ENCODE assay signal across 18 mouse cellular contexts in the genomic region with DNA sequence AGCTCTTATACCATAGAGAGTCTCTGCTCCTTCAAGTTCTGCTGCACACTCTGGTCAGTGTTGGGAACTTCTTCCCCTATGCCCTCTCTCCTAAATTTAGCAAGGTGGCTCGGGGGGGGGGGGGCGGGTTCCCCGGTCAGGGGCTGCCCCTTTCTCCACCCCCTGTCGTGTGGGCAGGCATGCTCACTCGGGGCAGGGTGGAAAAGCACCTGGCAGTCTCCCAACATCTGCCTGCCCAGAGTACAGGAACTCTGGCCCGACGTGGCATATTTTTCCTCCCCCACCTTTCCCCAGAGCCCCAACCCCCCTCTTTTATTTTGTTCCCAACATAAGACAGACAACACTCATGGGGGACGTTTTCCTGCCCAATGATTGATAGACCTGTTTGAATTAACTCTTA. TPM values are rescaled to one million over a fixed set of nuclear protein-coding genes. Genes with fewer than 3 reads are reported as not detected.
DNase-seq lines count a peak whose midpoint lies in the region; ATAC-seq lines count a peak whose summit lies in the region.
"Had no signal": no experiment of that assay in that cellular context is flagged by ENCODE, and none has a peak within 500 bp of the region (broad histone marks: within the 10 kb centered on the region; RNA-seq: fewer than 3 reads in every experiment).

No protein-coding gene starts in this region.

- H3K27ac ChIP-seq in kidney, embryonic 14.5 days (ENCODE audit: low read depth, low read length): no peak overlapping the region
- H3K27ac ChIP-seq in heart, embryonic 13.5 days (replicated peaks): peak overlapping the region; percentile 50
- H3K27ac ChIP-seq: layer of hippocampus, adult 2 months; stomach, embryonic 15.5 days had no signal

- no peaks in the 10 kb centered on the region for H3K36me3 ChIP-seq in kidney, embryonic 14.5 days (ENCODE audit: control insufficient read depth, insufficient read depth, low read length)
- H3K36me3 ChIP-seq in heart, embryonic 13.5 days: no peaks in the 10 kb centered on the region
- H3K36me3 ChIP-seq: stomach, embryonic 15.5 days had no signal

- no peaks in the 10 kb centered on the region for H3K27me3 ChIP-seq in kidney, embryonic 14.5 days (ENCODE audit: control insufficient read depth, insufficient read depth, low read length)
- no peaks in the 10 kb centered on the region for H3K27me3 ChIP-seq in heart, embryonic 13.5 days (replicated peaks)
- H3K27me3 ChIP-seq: stomach, embryonic 15.5 days had no signal

- H3K4me3 ChIP-seq in kidney, embryonic 14.5 days (ENCODE audit: low read length): no peak overlapping the region
- peak overlapping the region; percentile 16 for H3K4me3 ChIP-seq in heart, embryonic 13.5 days
- H3K4me3 ChIP-seq: layer of hippocampus, adult 2 months; stomach, embryonic 15.5 days had no signal

- WGBS in kidney, embryonic 14.5 days: 11% methylated on average over 8 of the region's 8 CpGs
- 18% methylated on average over 8 of the region's 8 CpGs for WGBS in heart, embryonic 13.5 days

- 0 out of 2 replicates have a peak, but pooled peaks cover 4% of the 10 kb centered on the region for H3K4me1 ChIP-seq in kidney, embryonic 14.5 days (ENCODE audit: control insufficient read depth, insufficient read depth, low read length)
- peaks cover 28% of the 10 kb centered on the region for H3K4me1 ChIP-seq in heart, embryonic 13.5 days
- H3K4me1 ChIP-seq: stomach, embryonic 15.5 days had no signal

- peak; percentile 26 for DNase-seq in kidney, adult 11 months
- peak; percentile 57 to 58 for DNase-seq in heart, postnatal 10 days
- peak; percentile 63 for DNase-seq in kidney, postnatal 14 days
- DNase-seq in cerebellum, adult 11-12 months: no peak
- no peak for DNase-seq in frontal cortex, postnatal 14 days (ENCODE audit: low spot score in 2 of 2)
- DNase-seq in layer of hippocampus, postnatal 36 days: no peak

- H3K9ac ChIP-seq in kidney, embryonic 14.5 days (ENCODE audit: low read depth, low read length): no peak overlapping the region
- H3K9ac ChIP-seq in heart, embryonic 13.5 days: peak overlapping the region; percentile 19; the same call in 1 of the 2 replicates
- H3K9ac ChIP-seq: stomach, embryonic 15.5 days had no signal

- H3K4me2 ChIP-seq in kidney, embryonic 14.5 days (replicated peaks; ENCODE audit: low read depth, low read length): no peak overlapping the region
- peak overlapping the region; percentile 56 for H3K4me2 ChIP-seq in heart, embryonic 13.5 days
- H3K4me2 ChIP-seq: midbrain, embryonic 11.5 days; stomach, embryonic 15.5 days had no signal

- intact Hi-C loops in heart, postnatal 10 days (cut with DNase I): no loop called here

- no peaks in the 10 kb centered on the region for H3K9me3 ChIP-seq in kidney, embryonic 14.5 days (ENCODE audit: control insufficient read depth, low read length)
- no peaks in the 10 kb centered on the region for H3K9me3 ChIP-seq in heart, embryonic 13.5 days
- H3K9me3 ChIP-seq: stomach, embryonic 15.5 days had no signal

- no peak for ATAC-seq in kidney, embryonic 14.5 days (ENCODE audit: low FRiP score, low TSS enrichment)
- ATAC-seq in heart, embryonic 13.5 days (ENCODE audit: extremely low read depth, insufficient number of reproducible peaks, low FRiP score, low TSS enrichment): peak; percentile 74; the same call in 1 of the 2 replicates
- ATAC-seq: forebrain, embryonic 14.5 days; hindbrain, embryonic 16.5 days; lung, postnatal 0 days; Patski had no signal

RNA-seq across cellular contexts. Expression of gene Il2, which starts 20.6 kb away (rescaled TPM):
- 0.27 and 0.30 TPM in 2 replicates for polyA plus RNA-seq in kidney, embryonic 14.5 days (2014; fragmentation: Nextera tagmentation; extraction: Ambion mirVana)
- polyA plus RNA-seq in heart, embryonic 13.5 days (2015; fragmentation: Nextera tagmentation; extraction: Ambion mirVana): 0.23 and 0.27 TPM in 2 replicates
- not detected for total RNA-seq in heart, postnatal 10 days (2021)
- not detected for total RNA-seq in layer of hippocampus, postnatal 36 days (2021)
- total RNA-seq: adrenal gland, postnatal 36 days; gastrocnemius, postnatal 4 days; layer of hippocampus, adult 2 months; left cerebral cortex, postnatal 14 days had no signal

Comparison
In these comparisons a context has a peak if more than half of its experiments do, and no peak if none do; other contexts are left out.
1. DNase-seq: peak in kidney, adult 11 months (single experiment), heart, postnatal 10 days (2 of 2) and kidney, postnatal 14 days (single experiment); none in cerebellum, adult 11-12 months (single experiment), frontal cortex, postnatal 14 days (0 of 2) and layer of hippocampus, postnatal 36 days (0 of 2).